Mouse (Mus musculus): Measurements from ENCODE around the gene Vtcn1.

Gene Vtcn1

DNA sequence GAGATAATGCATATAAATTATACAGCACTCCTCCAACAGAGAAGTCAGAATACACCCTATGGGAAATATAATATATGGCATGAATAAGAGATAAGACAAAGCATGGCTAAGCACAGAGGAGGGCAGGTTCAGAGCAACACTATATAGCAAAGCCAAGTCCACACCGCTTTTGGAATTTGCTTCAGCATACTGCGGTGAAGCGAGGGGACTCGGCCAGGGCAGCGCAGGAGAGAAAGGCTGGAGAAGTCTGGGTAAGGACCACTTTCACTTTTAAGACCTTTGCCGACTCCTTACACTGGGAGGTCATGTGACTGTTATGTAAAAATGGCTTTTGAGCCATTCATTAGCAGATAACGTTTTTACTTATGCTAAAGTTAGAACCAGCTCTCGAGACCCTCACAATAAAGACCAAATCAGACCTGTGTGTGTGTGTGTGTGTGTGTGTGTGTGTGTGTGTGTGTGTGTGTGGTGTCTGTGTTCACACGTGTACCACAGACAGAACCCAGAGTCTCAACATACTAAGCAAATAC is 95.4 kb downstream of the Vtcn1 start:
- no peak for DNase-seq (ENCODE audit: extremely low spot score, low spot score)

DNA sequence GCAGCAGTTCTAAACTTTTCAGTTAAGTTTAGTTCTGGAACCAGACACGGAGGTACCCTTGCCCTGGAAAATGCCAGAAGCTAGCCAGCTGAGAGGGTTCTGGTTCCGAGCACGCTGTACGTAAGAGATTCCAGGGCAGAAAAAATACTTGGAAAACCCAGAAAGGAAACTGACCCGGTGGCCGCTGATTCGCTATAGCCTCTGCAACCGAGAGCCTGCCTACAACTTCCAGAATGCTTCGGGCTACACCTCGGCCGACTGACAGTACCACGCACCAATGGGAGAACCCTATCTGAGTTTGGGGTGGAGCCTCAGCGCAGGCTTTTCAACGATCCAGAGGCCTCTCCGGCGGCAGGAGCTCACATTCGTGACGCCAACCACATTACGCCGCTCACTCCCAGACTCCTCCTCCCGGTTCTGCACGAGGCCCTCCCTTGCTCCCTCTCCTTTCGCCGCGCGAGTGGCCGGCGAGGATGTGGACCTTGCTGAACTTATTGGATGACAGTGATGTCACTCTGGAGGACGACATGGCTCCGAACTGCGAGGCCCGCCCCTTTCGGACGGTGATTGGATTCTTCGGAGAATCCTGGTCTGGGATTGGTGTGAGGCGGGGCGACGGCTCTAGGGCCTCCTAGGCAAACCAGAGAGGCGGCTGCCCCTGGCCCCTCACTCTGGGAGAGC is 96.7 kb downstream of the Vtcn1 start, which contains the start of gene Trim45:
Gene Trim45 (plus strand): TSS at position 378 of the 681 bp plus-strand sequence.
- DNase-seq (ENCODE audit: extremely low spot score, low spot score) = peak; percentile 96

DNA sequence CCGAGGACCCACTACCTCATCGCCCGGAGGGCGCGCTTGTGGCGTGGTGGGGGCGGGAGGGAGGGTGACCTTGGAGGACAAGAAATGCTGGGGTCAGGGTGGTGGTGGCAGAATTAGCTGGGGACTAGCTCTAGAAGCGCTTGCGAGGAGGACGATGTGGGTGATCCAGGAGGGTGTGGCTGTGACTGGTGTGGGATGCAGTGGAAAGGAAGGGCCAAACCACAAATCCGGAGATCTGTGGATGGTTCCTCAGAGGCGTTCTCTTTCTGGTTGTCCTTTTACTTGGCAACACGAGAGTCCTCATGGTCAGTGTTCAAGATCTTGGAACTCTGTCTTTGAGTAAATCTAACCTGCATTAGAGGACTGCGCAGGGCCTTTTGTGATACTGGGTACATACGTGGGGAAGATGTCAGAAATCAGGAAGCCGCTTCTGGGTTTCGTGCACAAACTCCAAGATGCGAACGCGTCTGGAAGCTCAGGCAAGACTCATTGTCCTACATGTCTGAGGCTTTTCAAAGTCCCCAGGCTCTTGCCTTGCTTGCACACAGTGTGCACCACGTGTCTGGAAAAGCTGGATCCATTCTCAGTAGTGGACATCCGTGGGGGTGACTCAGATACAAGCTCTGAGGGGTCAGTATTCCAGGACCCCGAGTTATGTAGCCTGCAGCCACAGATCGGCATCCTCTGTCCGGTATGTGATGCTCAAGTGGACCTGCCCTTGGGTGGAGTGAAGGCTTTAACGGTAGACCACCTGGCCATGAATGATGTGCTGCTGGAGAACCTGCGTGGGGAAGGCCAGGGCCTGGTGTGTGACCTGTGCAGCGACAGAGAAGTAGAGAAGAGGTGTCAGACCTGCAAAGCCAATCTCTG is 97.5 kb downstream of the Vtcn1 start:
- no peak for DNase-seq (ENCODE audit: extremely low spot score, low spot score)

DNA sequence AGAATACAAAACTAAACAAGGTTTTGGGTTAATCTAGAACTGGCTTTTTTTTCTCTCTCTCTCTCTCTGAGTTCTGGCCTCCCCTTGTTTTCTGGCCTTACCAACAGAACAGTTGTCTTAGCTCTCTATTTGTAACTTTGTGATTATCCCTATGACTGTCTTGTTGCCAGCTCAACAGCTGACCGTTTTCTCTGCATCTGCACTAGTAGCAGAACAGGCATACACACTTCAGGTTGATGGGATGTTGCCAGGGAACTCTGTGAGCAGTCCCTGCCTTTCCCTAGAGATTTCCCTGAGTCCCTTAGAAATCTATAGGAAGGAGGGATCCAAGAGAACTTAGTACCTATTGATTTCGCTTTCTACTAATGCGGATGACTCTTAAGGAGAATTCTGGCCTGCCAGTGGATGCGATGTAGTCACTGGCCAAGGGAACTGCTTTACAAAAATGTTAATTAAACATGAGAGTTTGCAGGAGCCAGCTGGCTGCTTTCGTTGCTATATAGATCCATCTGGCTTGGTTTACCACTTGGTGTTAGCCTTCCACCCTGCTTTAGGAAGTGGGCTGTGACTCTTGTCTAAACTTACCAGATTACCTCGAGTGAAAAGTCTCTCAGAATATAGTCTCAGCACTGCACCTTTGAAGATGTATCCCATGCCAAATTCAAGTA is 98.9 kb downstream of the Vtcn1 start:
- no peak for DNase-seq (ENCODE audit: extremely low spot score, low spot score)

DNA sequence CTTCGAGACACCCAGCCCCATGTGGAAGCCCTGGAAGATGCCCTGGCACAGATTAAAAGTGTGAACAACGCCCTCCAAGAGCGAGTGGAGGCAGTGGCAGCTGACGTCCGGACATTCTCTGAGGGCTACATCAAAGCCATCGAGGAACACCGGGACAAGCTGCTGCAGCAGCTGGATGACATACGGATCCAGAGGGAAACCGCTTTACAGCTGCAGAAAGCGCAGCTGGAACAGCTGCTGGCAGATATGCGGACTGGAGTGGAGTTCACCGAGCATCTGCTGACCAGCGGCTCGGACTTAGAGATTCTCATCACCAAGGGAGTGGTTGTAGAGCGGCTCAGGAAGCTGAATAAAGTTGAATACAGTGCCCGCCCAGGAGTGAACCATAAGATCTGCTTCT is 99.9 kb downstream of the Vtcn1 start:
- no peak for DNase-seq (ENCODE audit: extremely low spot score, low spot score)

DNA sequence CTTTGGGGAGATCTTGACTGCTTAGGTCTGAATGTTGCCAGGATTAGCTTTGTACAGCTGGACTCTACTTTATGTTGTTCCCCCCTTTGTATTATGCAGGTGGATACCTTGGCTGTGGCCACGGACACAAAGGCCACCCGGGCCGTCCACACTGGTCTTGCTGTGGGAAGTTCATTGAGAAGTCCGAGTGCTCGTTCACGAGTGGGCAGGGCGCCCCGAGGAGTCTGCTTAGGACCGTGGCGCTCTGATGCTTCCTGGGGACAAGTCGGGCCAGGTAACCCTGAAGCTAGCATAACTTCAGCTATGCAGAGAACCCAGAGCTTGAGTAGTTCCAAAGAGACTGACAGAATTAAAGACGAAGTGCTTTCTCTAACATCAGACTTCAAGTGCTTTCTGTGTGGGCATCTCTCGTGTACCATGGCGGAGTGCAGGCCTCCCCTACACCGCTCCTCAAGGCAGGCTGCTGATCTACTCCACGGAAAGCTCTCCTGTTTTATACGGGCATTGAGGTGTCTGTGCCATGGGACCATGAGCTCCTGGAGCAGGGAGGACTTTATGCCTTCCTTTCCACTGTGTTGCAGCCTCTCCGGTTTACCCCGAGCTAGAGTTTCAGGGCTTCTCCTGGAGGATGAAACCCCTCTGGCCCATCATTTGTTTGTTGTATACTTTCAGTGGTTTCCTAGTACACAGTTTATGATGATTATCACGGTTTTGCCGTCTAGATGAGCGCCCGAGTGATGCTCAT is 106.2 kb downstream of the Vtcn1 start:
- DNase-seq (ENCODE audit: extremely low spot score, low spot score) = no peak

DNA sequence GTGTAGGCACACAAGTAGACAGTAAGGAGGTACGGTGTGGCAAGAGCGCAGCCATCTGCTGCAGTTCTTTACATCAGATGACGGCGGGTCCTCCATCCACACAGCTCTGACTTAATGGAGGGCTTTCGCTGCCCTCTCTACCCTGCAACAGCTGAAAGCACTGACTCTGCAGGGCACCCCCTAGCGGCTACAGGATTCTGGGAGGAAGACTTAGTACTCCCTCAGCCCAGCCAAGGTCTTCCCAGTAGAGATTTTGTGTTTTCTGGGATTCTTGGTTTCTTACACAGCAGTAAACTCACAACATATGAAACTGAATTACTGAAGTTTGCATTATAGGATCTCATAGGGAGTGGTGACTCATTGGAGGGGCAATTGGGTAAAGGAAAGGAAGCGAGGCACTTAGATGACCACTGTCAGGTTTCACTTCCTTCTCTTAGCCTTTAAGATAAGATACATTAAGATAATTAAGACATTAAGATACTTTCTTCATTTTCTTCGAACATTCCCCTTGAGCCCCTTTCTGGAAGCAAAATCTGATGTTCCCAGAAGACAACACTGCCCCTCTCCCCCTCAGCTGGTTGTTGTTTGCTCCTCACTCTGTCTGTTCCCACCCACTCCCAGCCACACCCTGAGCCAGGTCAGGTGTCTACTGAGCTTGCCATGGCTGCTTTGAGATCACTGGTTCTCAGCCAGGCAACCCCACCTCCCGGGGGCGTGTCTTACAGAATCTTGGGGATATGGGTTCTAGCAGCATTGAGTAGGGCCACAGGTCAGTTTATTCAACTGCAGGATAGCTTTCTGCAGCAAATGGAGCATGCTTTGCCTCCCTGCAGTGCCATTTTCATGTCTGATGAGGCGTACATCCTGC is 107.1 kb downstream of the Vtcn1 start:
- no peak for DNase-seq (ENCODE audit: extremely low spot score, low spot score)

DNA sequence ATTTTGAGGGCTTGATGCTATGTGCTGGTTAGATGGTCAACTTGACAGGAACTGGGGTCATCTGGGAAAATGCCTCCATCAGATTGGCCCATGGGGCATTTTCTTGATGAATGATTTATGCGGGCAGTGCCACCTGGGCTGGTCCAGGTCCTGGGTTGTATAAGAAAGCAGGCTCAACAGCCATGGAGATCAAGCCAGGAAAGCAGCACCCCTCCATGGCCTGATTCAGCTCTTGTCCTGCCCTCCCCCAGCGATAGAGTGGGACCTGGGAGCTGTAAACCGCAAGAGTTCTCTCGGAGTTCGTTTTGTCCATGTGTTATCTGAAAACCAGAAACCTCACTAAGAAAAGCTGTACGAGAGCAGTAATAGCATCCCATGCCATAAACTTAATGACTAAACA is 110.3 kb downstream of the Vtcn1 start:
- no peak for DNase-seq (ENCODE audit: extremely low spot score, low spot score)

DNA sequence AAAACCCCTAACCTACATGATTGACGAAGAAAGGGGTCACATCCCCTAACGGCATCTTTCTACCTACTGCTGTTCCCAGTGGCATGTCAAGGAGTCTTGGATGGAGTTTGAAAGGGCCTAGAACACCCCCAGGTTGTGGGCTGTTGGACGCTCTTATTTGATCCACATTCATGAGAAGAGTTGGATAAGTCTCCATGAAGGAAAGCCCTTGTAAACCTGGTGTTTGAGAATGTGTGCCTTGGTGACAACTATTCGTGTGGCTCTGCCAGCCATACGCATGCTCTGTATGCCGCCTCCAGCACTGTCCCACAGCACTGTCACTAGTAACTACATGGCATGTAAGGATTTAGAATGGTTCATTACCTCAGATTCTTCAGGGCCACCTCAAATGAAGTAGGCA is 110.9 kb downstream of the Vtcn1 start:
- no peak for DNase-seq (ENCODE audit: extremely low spot score, low spot score)

DNA sequence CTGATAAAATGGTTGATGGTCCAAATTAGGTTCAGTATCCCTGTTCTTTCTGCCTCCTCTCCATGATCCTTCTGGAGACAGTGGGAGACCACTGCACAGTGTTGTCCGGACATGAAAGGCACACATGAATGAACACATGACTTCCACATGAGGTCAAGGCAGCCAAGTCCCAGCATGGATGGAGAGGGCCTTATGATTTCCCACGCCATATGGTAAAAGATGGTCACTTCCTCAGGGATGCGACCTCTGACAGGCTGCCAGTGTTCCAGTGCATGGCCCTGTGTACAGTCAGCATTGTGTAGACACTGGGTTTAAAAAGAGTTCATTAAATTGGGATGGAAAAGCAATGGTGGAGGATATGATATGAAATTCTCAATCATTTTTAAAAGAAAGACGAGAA is 113.0 kb downstream of the Vtcn1 start:
- no peak for DNase-seq (ENCODE audit: extremely low spot score, low spot score)

DNA sequence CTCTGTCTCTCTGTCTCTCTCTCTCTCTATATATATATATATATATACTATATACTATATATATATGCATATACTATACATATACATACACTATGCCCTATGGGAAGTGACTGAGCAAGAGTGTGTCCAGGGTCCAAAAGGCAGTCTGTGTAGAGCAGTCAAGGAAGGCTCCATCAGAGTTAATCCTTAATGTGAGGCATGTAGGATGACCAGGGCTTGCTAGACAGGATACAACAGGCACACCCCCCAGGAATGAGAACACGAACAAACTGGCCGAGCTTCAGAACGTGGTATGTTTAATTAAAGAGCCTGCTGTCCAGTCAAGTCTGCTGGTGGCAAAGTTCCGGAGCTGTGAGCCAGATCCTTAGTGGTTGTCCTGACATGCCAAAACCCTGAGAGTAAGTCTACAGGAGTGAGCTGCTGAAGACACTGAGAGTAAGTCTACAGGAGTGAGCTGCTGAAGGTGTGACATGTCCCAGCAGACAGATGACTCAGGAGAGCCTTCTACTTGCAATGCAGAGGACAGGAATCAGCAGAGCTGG is 115.3 kb downstream of the Vtcn1 start:
- DNase-seq (ENCODE audit: extremely low spot score, low spot score) = no peak
